Mouse (Mus musculus) embryonic facial prominence, embryonic 13.5 days (tissue): ENCODE measurements around the gene Foxp1. TPM values are rescaled to one million over a fixed set of nuclear protein-coding genes. Genes with fewer than 3 reads are reported as not detected.

Experiments used
- ATAC-seq: fragments of 200-750 bp; cut with Nextera tagmentation; 2 replicates; pipeline ENCODE4 v1.8.0; 2017; ENCODE audit warnings: low read depth; ENCODE audit not compliant: insufficient number of reproducible peaks, insufficient read depth, low FRiP score, low TSS enrichment
- H3K27ac ChIP-seq: fragments of 300-500 bp; sonication (generic); 2 replicates; pipeline ENCODE4 v1.5.1; 2015; ENCODE audit warnings: moderate library complexity, mild to moderate bottlenecking, inconsistent platforms
- H3K27me3 ChIP-seq: fragments of 300-500 bp; sonication (generic); 2 replicates; pipeline ENCODE4 v1.6.1; 2015; ENCODE audit warnings: mild to moderate bottlenecking, inconsistent platforms
- H3K36me3 ChIP-seq: fragments of 300-500 bp; sonication (generic); 2 replicates; pipeline ENCODE4 v1.6.1; 2015; ENCODE audit warnings: mild to moderate bottlenecking, inconsistent platforms
- H3K4me1 ChIP-seq: fragments of 300-500 bp; sonication (generic); 2 replicates; pipeline ENCODE4 v1.6.1; 2015; ENCODE audit warnings: inconsistent platforms
- H3K4me2 ChIP-seq: fragments of 300-500 bp; sonication (generic); 2 replicates; pipeline ENCODE4 v1.6.1; 2015; ENCODE audit warnings: moderate library complexity, mild to moderate bottlenecking, inconsistent platforms
- H3K4me3 ChIP-seq: fragments of 300-500 bp; sonication (generic); 2 replicates; pipeline ENCODE4 v1.5.1; 2015; ENCODE audit warnings: mild to moderate bottlenecking, inconsistent platforms
- H3K9ac ChIP-seq: fragments of 300-500 bp; sonication (generic); 2 replicates; pipeline ENCODE4 v1.6.1; 2015; ENCODE audit warnings: mild to moderate bottlenecking, inconsistent platforms
- H3K9me3 ChIP-seq: fragments of 300-500 bp; sonication (generic); 2 replicates; pipeline ENCODE4 v1.6.1; 2016; ENCODE audit warnings: inconsistent platforms
- WGBS: fragments of 180-500 bp; shearing (Covaris S2); methylation state at CpG from one replicate; pipeline ENCODE4 v1.1.7; 2015; ENCODE audit warnings: mixed read lengths; 5-methylcytosine and 5-hydroxymethylcytosine counted together
- polyA plus RNA-seq: library from polyadenylated mRNA; unstranded; fragments of >200 nt; fragmentation: Nextera tagmentation; extraction: Ambion mirVana; gene quantifications from 2 replicates; pipeline ENCODE4 v1.2.1, GENCODE M21; 2015

The Foxp1 gene
- polyA plus RNA-seq, 1 experiment from 2014 or later = 66.7 TPM

- peaks cover 25% of the 10 kb centered on the region for H3K4me1 ChIP-seq
- ATAC-seq = no peak
- no peak overlapping the region for H3K4me3 ChIP-seq
- no peaks in the 10 kb centered on the region for H3K36me3 ChIP-seq
- 97% methylated on average over 10 of the region's 10 CpGs for WGBS
- H3K27ac ChIP-seq = no peak overlapping the region
- H3K9ac ChIP-seq = no peak overlapping the region
- no peaks in the 10 kb centered on the region for H3K27me3 ChIP-seq
- no peak overlapping the region for H3K4me2 ChIP-seq
- H3K9me3 ChIP-seq = no peaks in the 10 kb centered on the region
Observed at GRCm38 (mm10) chr6:99435140-99435539, 87.4 kb downstream of the Foxp1 start.

- no peak overlapping the region for H3K4me2 ChIP-seq
- no peaks in the 10 kb centered on the region for H3K9me3 ChIP-seq
- WGBS = 69% methylated on average over 9 of the region's 9 CpGs
- H3K4me1 ChIP-seq = peaks cover 4% of the 10 kb centered on the region
- no peak overlapping the region for H3K4me3 ChIP-seq
- H3K27ac ChIP-seq = no peak overlapping the region
- no peak overlapping the region for H3K9ac ChIP-seq
- H3K27me3 ChIP-seq = no peaks in the 10 kb centered on the region
- no peaks in the 10 kb centered on the region for H3K36me3 ChIP-seq
- no peak for ATAC-seq
Observed at GRCm38 (mm10) chr6:99433006-99433405, 89.5 kb downstream of the Foxp1 start.

- Histone ChIP-seq H3K27ac (no peak overlapping the region), H3K9ac (no peak overlapping the region), H3K27me3 (no peaks in the 10 kb centered on the region), H3K4me2 (no peak overlapping the region), H3K9me3 (no peaks in the 10 kb centered on the region), H3K36me3 (no peaks in the 10 kb centered on the region), H3K4me1 (no peaks in the 10 kb centered on the region), H3K4me3 (no peak overlapping the region)
- 65% methylated on average over 4 of the region's 4 CpGs for WGBS
- no peak for ATAC-seq
Observed at GRCm38 (mm10) chr6:99431941-99432340, 90.6 kb downstream of the Foxp1 start.

GRCm38 (mm10) chr6:99430560-99430959, 92.0 kb downstream of the Foxp1 start:
- H3K4me3 ChIP-seq = no peak overlapping the region
- H3K9ac ChIP-seq = no peak overlapping the region
- H3K27ac ChIP-seq = no peak overlapping the region
- no peaks in the 10 kb centered on the region for H3K4me1 ChIP-seq
- H3K36me3 ChIP-seq = no peaks in the 10 kb centered on the region
- no peaks in the 10 kb centered on the region for H3K9me3 ChIP-seq
- WGBS = 92% methylated on average over 14 of the region's 14 CpGs
- no peak for ATAC-seq
- no peaks in the 10 kb centered on the region for H3K27me3 ChIP-seq
- no peak overlapping the region for H3K4me2 ChIP-seq

GRCm38 (mm10) chr6:99429378-99430131, 93.0 kb downstream of the Foxp1 start:
- Histone ChIP-seq H3K4me2 (no peak overlapping the region), H3K9me3 (no peaks in the 10 kb centered on the region), H3K36me3 (no peaks in the 10 kb centered on the region), H3K9ac (no peak overlapping the region), H3K27me3 (no peaks in the 10 kb centered on the region), H3K27ac (no peak overlapping the region), H3K4me1 (peaks cover 7% of the 10 kb centered on the region; the same call in 1 of the 2 replicates), H3K4me3 (no peak overlapping the region)
- 80% methylated on average over 16 of the region's 16 CpGs for WGBS
- ATAC-seq = no peak

- no peak for ATAC-seq
- Histone ChIP-seq H3K4me1 (peaks cover 7% of the 10 kb centered on the region; the same call in 1 of the 2 replicates), H3K36me3 (no peaks in the 10 kb centered on the region), H3K4me2 (no peak overlapping the region), H3K27me3 (no peaks in the 10 kb centered on the region), H3K9ac (no peak overlapping the region), H3K9me3 (no peaks in the 10 kb centered on the region), H3K4me3 (no peak overlapping the region), H3K27ac (no peak overlapping the region)
- 31% methylated on average over 2 of the region's 2 CpGs for WGBS
Observed at GRCm38 (mm10) chr6:99428961-99429360, 93.6 kb downstream of the Foxp1 start.

GRCm38 (mm10) chr6:99427301-99427700, 95.2 kb downstream of the Foxp1 start:
- Histone ChIP-seq H3K9me3 (no peaks in the 10 kb centered on the region), H3K4me1 (peaks cover 7% of the 10 kb centered on the region; the same call in 1 of the 2 replicates), H3K27ac (no peak overlapping the region), H3K27me3 (no peaks in the 10 kb centered on the region), H3K9ac (no peak overlapping the region), H3K4me2 (no peak overlapping the region), H3K4me3 (no peak overlapping the region), H3K36me3 (no peaks in the 10 kb centered on the region)
- no peak for ATAC-seq
- WGBS = 87% methylated on average over 4 of the region's 4 CpGs

GRCm38 (mm10) chr6:99425044-99425443, 97.5 kb downstream of the Foxp1 start:
- H3K27ac ChIP-seq = no peak overlapping the region
- peaks cover 7% of the 10 kb centered on the region; the same call in 1 of the 2 replicates for H3K4me1 ChIP-seq
- no peaks in the 10 kb centered on the region for H3K36me3 ChIP-seq
- no peak overlapping the region for H3K4me2 ChIP-seq
- no peak for ATAC-seq
- 56% methylated on average over 3 of the region's 3 CpGs for WGBS
- H3K27me3 ChIP-seq = no peaks in the 10 kb centered on the region
- no peak overlapping the region for H3K9ac ChIP-seq
- no peaks in the 10 kb centered on the region for H3K9me3 ChIP-seq
- H3K4me3 ChIP-seq = no peak overlapping the region

GRCm38 (mm10) chr6:99420666-99421065, 101.9 kb downstream of the Foxp1 start:
- no peak overlapping the region for H3K27ac ChIP-seq
- ATAC-seq = no peak

GRCm38 (mm10) chr6:99412598-99412997, 109.9 kb downstream of the Foxp1 start:
- Histone ChIP-seq H3K9me3 (no peaks in the 10 kb centered on the region), H3K36me3 (no peaks in the 10 kb centered on the region), H3K4me1 (peaks cover 4% of the 10 kb centered on the region; the same call in 1 of the 2 replicates), H3K27me3 (no peaks in the 10 kb centered on the region), H3K27ac (no peak overlapping the region), H3K4me2 (no peak overlapping the region), H3K4me3 (no peak overlapping the region), H3K9ac (no peak overlapping the region)
- 87% methylated on average over 6 of the region's 6 CpGs for WGBS
- ATAC-seq = no peak

More at GRCm38 (mm10) chr6:99420666-99421065, 101.9 kb downstream of the Foxp1 start:
- peaks cover 7% of the 10 kb centered on the region; the same call in 1 of the 2 replicates for H3K4me1 ChIP-seq
- H3K36me3 ChIP-seq = no peaks in the 10 kb centered on the region
- no peak overlapping the region for H3K4me2 ChIP-seq
- no peak overlapping the region for H3K9ac ChIP-seq
- no peaks in the 10 kb centered on the region for H3K9me3 ChIP-seq
- H3K27me3 ChIP-seq = no peaks in the 10 kb centered on the region
- WGBS = 84% methylated on average over 8 of the region's 8 CpGs
- no peak overlapping the region for H3K4me3 ChIP-seq

- WGBS = 82% methylated on average over 5 of the region's 5 CpGs
- no peaks in the 10 kb centered on the region for H3K9me3 ChIP-seq
Observed at GRCm38 (mm10) chr6:99409602-99410001, 112.9 kb downstream of the Foxp1 start.

GRCm38 (mm10) chr6:99408880-99409279, 113.6 kb downstream of the Foxp1 start:
- Histone ChIP-seq H3K36me3 (no peaks in the 10 kb centered on the region), H3K4me1 (peaks cover 4% of the 10 kb centered on the region; the same call in 1 of the 2 replicates), H3K4me3 (no peak overlapping the region), H3K9me3 (no peaks in the 10 kb centered on the region), H3K4me2 (no peak overlapping the region), H3K9ac (no peak overlapping the region), H3K27me3 (no peaks in the 10 kb centered on the region), H3K27ac (no peak overlapping the region)
- WGBS = 85% methylated on average over 4 of the region's 4 CpGs
- ATAC-seq = no peak

More at GRCm38 (mm10) chr6:99409602-99410001, 112.9 kb downstream of the Foxp1 start:
- Histone ChIP-seq H3K36me3 (no peaks in the 10 kb centered on the region), H3K27me3 (no peaks in the 10 kb centered on the region), H3K4me2 (no peak overlapping the region), H3K4me3 (no peak overlapping the region), H3K27ac (no peak overlapping the region), H3K9ac (no peak overlapping the region), H3K4me1 (peaks cover 4% of the 10 kb centered on the region; the same call in 1 of the 2 replicates)
- ATAC-seq = no peak
